Mouse (Mus musculus): ENCODE measurements around the gene Unk. TPM values are rescaled to one million over a fixed set of nuclear protein-coding genes. Genes with fewer than 3 reads are reported as not detected.

Unk gene
- polyA plus RNA-seq, 1 experiment from 2014 or later, result 33.1 TPM

DNA sequence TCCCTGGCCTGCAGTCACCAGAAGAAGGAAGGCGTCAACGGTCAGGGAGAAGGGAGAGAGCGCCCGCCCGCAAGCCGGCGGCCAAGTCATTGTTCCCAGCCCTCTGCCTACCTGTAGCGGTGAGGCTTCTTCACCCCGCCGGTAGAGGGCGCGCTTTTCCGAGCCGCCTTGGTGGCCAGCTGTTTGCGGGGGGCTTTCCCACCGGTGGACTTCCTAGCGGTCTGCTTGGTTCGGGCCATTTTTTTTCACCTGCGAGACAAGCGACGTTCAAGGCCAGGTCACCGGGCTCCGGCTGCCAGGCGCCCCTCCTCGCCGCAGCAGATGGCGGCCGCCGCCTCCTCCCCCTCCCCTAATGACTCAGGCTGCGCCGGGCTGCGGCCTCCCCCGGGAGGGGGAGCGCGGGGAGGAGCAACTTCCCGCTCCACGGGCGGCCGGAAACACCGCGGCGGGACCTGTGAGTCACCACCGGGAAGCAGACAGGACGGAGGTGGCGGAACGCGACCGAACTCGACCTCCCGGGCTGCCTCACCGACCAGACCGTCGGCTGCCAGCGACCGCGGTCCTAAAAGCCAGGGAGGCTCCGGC is 6.3 kb upstream of the Unk start:
- Histone ChIP-seq H3K27me3 (no peaks in the 10 kb centered on the region), H3K4me2 (peak overlapping the region; percentile 94), H3K9me3 (no peaks in the 10 kb centered on the region), H3K27ac (replicated peaks) (peak overlapping the region; percentile 100), H3K4me1 (replicated peaks) (peaks cover 18% of the 10 kb centered on the region), H3K4me3 (peak overlapping the region; percentile 96), H3K36me3 (peaks cover 22% of the 10 kb centered on the region), H3K9ac (peak overlapping the region; percentile 100)
- WGBS, result under 1% methylated on average over 56 of the region's 57 CpGs
- ATAC-seq (ENCODE audit: low read depth), result peak; percentile 81

GRCm38 (mm10) chr11:116024356-116024808 is 5.7 kb upstream of the Unk start:
- no peaks in the 10 kb centered on the region for H3K27me3 ChIP-seq
- H3K9ac ChIP-seq, result peak overlapping the region; percentile 100
- H3K4me2 ChIP-seq, result peak overlapping the region; percentile 94
- H3K4me3 ChIP-seq, result peak overlapping the region; percentile 96
- H3K27ac ChIP-seq (replicated peaks), result peak overlapping the region; percentile 100
- peaks cover 22% of the 10 kb centered on the region for H3K36me3 ChIP-seq
- H3K9me3 ChIP-seq, result no peaks in the 10 kb centered on the region
- H3K4me1 ChIP-seq (replicated peaks), result peaks cover 20% of the 10 kb centered on the region
- WGBS, result under 1% methylated on average over 37 of the region's 37 CpGs
- ATAC-seq (ENCODE audit: low read depth), result peak; percentile 96

DNA sequence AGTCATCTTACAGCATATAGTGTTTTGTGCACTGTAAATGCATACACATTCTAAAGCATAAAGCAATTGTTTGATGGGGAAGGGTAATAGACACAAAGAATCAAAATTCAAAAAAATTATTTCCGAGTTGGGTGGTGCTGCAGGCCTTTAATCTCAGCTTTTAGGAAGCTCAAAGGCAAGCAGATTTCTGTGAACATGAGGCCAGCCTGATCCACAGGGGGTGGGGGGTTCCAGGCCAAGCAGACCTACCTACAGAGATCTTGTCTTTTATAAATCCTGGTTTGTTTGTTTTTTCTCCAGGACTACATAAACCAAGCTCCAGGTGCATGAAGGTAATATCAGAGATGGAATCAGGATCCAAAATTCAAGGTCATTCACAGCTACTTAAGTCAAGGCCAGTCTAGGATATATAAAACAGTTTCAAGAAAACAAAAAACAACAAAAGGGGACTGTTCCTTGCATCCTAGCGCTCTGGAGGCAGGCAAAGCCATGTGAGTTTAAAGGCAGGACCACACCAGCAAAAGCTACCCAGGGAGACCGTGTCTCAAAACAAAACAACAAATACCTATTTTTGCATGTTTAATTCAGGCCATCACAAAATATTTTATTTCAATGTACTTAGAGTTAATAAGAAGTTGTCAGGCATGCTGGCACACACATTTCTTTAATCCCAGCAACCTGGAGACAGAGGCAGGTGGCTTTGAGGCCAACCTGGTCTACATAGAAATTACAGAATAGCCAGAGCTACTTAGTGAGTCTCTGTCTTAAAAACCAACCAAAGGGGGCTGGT is 4.9 kb upstream of the Unk start:
- ATAC-seq (ENCODE audit: low read depth), result no peak
- Histone ChIP-seq H3K9ac (no peak overlapping the region), H3K27ac (replicated peaks) (peak overlapping the region; percentile 66), H3K4me2 (no peak overlapping the region), H3K36me3 (peaks cover 21% of the 10 kb centered on the region), H3K9me3 (no peaks in the 10 kb centered on the region), H3K4me1 (replicated peaks) (peaks cover 24% of the 10 kb centered on the region), H3K27me3 (no peaks in the 10 kb centered on the region), H3K4me3 (no peak overlapping the region)
- 93% methylated on average over 3 of the region's 3 CpGs for WGBS

DNA sequence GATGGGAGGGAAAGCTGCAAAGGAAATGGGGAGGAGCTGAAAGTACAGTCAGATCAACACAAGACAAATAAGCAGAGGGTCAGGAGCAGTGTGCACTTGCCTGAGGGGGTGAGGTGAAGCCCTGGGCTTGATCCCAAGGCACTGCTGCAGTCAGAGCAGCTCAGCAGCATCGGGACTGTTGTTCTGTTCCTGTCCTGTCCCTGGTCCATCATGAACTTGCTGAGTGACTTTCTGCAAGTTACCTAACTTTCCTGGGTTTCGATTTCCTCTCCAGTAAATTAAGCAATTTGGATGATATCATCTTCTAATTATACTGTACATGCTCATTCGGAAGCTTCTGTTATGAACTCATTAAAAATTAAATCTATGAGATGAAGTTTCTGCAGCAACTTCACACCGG is 2.4 kb upstream of the Unk start, which contains the start of gene H3f3b:
H3f3b (minus strand) TSS at position 207 of the 400 bp plus-strand sequence.
- no peak within 1 kb of the TSS for H3K4me2 ChIP-seq
- no peak within 1 kb of the TSS for H3K27ac ChIP-seq (replicated peaks)
- H3K4me1 ChIP-seq (replicated peaks), result peaks cover 26% of the 10 kb centered on the region
- WGBS, result 81% methylated on average over 4 of the region's 4 CpGs
- no peak within 1 kb of the TSS for H3K4me3 ChIP-seq
- no peak within 1 kb of the TSS for H3K9ac ChIP-seq
- H3K27me3 ChIP-seq, result no peaks in the 10 kb centered on the region
- ATAC-seq (ENCODE audit: low read depth), result no peak
- H3K9me3 ChIP-seq, result no peaks in the 10 kb centered on the region
- peaks cover 4% of the 10 kb centered on the region; the same call in 1 of the 2 replicates for H3K36me3 ChIP-seq

DNA sequence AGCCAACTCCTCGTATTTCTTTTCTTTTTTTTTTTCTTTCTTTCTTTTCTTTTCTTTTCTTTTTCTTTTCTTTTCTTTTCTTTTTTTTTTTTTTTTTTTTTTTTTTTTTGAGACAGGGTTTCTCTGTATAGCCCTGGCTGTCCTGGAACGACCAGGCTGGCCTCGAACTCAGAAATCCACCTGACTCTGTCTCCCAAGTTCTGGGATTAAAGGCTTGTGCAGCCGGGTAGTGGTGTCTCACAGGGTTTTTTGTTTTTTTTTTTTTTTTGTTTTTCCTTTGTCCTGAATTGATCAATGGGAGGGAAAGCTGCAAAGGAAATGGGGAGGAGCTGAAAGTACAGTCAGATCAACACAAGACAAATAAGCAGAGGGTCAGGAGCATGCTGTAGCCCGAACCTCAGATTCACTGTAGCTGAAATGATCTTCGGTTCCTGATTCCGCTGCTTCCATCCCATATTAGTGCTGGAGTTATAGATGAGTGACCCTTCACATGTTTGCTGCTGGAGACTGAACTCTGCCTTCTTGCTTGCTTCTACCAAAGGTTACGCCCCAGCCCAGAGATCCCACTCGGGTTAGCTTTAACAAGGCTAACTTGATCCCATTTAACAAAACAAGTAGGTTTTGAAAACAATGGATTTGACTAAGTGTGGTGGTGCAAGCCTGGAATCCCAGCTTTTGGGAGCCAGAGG is 1.8 kb upstream of the Unk start:
- H3K27me3 ChIP-seq, result no peaks in the 10 kb centered on the region
- no peak overlapping the region for H3K9ac ChIP-seq
- H3K4me2 ChIP-seq, result no peak overlapping the region
- peaks cover 4% of the 10 kb centered on the region; the same call in 1 of the 2 replicates for H3K36me3 ChIP-seq
- WGBS, result 82% methylated on average over 9 of the region's 9 CpGs
- H3K27ac ChIP-seq (replicated peaks), result no peak overlapping the region
- no peaks in the 10 kb centered on the region for H3K9me3 ChIP-seq
- no peak for ATAC-seq (ENCODE audit: low read depth)
- no peak overlapping the region for H3K4me3 ChIP-seq
- H3K4me1 ChIP-seq (replicated peaks), result peaks cover 28% of the 10 kb centered on the region

DNA sequence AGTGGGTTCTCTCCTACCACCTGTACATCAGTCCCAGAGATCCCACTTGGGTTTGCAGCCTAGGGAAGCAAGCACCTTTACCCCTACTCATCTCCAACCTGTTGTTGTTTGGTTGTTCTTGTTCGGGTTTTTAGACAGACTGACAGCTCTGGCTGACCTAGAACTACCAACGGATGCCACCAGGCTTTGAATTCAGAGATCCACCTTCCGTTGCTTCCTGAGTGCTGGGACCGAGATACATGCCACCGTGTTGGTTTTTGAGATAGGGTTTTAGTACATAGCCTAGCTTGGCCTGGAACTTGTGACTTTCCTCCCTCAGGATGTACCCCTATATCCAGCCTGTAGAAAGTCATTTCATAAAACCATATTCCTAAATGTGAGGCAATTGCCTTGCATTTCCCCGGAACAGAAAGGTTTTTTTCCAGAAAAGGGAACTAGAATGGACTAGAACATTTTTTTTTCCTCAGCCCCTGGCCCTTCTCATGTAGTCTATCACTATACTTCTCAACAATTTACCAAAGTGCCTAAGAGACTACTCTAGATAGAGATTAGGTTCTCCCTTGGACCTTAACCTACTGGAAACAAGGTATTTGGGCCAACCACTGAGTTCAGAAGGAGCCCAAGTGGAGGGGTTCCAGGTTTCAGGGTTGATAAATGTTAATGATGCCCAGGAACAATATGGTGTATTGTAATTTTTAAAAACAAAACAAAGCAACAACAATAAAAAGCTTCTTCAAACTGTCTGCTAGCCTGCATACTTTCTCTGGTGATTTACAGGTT is 846 bp upstream of the Unk start:
- Histone ChIP-seq H3K27ac (replicated peaks) (0 out of 2 replicates have a peak overlapping the region, but pooled peaks have one; percentile 49), H3K4me3 (peak overlapping the region; percentile 70), H3K27me3 (no peaks in the 10 kb centered on the region), H3K4me1 (replicated peaks) (peaks cover 28% of the 10 kb centered on the region), H3K9ac (peak overlapping the region; percentile 68), H3K36me3 (no peaks in the 10 kb centered on the region), H3K9me3 (no peaks in the 10 kb centered on the region), H3K4me2 (peak overlapping the region; percentile 81)
- no peak for ATAC-seq (ENCODE audit: low read depth)
- 79% methylated on average over 6 of the region's 6 CpGs for WGBS

GRCm38 (mm10) chr11:116030898-116031845 is 1.1 kb downstream of the Unk start:
- H3K4me2 ChIP-seq, result peak overlapping the region; percentile 81
- no peaks in the 10 kb centered on the region for H3K9me3 ChIP-seq
- H3K9ac ChIP-seq, result peak overlapping the region; percentile 93
- peak overlapping the region; percentile 70 for H3K4me3 ChIP-seq
- WGBS, result 24% methylated on average over 14 of the region's 14 CpGs
- peak; percentile 37 for ATAC-seq (ENCODE audit: low read depth)
- H3K27ac ChIP-seq (replicated peaks), result peak overlapping the region; percentile 100
- peaks cover 28% of the 10 kb centered on the region for H3K4me1 ChIP-seq (replicated peaks)
- H3K36me3 ChIP-seq, result 0 out of 2 replicates have a peak, but pooled peaks cover 6% of the 10 kb centered on the region
- no peaks in the 10 kb centered on the region for H3K27me3 ChIP-seq

DNA sequence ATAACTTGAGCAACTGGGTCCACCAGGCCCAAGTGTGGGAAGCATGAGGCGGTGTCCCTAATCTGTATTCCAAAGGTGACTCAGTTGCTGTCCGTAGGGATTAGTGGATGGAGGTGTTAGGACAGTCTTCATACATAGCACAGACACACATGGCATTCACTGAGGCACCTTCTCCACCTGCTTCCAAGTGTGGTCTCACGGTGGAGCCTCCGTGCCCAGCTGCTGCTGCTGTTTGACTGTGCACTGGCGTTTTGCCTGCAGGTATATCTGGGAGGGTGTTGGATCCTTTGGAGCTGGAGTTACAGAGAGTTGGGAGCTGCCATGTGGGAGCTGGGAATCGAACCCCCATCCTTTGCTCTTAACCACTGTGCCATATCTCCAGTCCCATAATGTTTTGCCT is 4.5 kb downstream of the Unk start:
- peaks cover 18% of the 10 kb centered on the region for H3K36me3 ChIP-seq
- H3K9me3 ChIP-seq, result no peaks in the 10 kb centered on the region
- no peak overlapping the region for H3K4me2 ChIP-seq
- H3K4me3 ChIP-seq, result no peak overlapping the region
- WGBS, result 93% methylated on average over 6 of the region's 6 CpGs
- no peak for ATAC-seq (ENCODE audit: low read depth)
- H3K27me3 ChIP-seq, result no peaks in the 10 kb centered on the region
- H3K27ac ChIP-seq (replicated peaks), result no peak overlapping the region
- H3K4me1 ChIP-seq (replicated peaks), result peaks cover 25% of the 10 kb centered on the region
- no peak overlapping the region for H3K9ac ChIP-seq

DNA sequence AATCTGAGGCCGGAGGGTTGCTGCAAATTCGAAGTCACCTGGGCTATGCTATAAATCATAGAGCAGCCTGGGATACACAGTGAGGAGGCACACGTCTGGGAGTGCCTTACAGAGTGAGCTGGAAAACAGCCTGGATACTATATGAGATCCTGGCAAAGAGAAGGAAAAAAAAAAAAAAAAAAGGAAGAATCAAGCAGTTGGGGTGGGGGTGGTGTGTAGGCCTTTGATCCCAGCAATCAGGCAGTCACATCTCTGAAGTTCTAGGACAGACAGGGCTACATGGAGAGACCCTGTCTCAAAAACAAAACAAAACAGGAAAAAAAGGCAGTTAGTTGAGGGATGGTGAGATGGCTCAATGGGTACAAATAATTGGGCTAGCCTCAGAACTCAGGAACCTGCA is 6.5 kb downstream of the Unk start:
- Histone ChIP-seq H3K4me2 (no peak overlapping the region), H3K36me3 (peaks cover 34% of the 10 kb centered on the region), H3K27me3 (no peaks in the 10 kb centered on the region), H3K9ac (no peak overlapping the region), H3K9me3 (no peaks in the 10 kb centered on the region), H3K4me1 (replicated peaks) (peaks cover 14% of the 10 kb centered on the region), H3K27ac (replicated peaks) (no peak overlapping the region), H3K4me3 (no peak overlapping the region)
- 77% methylated on average over 3 of the region's 3 CpGs for WGBS
- no peak for ATAC-seq (ENCODE audit: low read depth)

GRCm38 (mm10) chr11:116037826-116038225 is 7.7 kb downstream of the Unk start:
- peaks cover 2% of the 10 kb centered on the region for H3K4me1 ChIP-seq (replicated peaks)
- H3K4me3 ChIP-seq, result no peak overlapping the region
- no peak overlapping the region for H3K9ac ChIP-seq
- no peak overlapping the region for H3K27ac ChIP-seq (replicated peaks)
- peaks cover 43% of the 10 kb centered on the region for H3K36me3 ChIP-seq
- no peak overlapping the region for H3K4me2 ChIP-seq
- H3K27me3 ChIP-seq, result no peaks in the 10 kb centered on the region
- H3K9me3 ChIP-seq, result no peaks in the 10 kb centered on the region
- 90% methylated on average over 9 of the region's 9 CpGs for WGBS
- ATAC-seq (ENCODE audit: low read depth), result no peak

GRCm38 (mm10) chr11:116040593-116040992 is 10.5 kb downstream of the Unk start:
- Histone ChIP-seq H3K4me2 (no peak overlapping the region), H3K27me3 (no peaks in the 10 kb centered on the region), H3K9me3 (no peaks in the 10 kb centered on the region), H3K4me1 (replicated peaks) (no peaks in the 10 kb centered on the region), H3K4me3 (no peak overlapping the region), H3K9ac (no peak overlapping the region), H3K27ac (replicated peaks) (no peak overlapping the region), H3K36me3 (peaks cover 46% of the 10 kb centered on the region)
- ATAC-seq (ENCODE audit: low read depth), result no peak
- WGBS, result 93% methylated on average over 6 of the region's 6 CpGs

Measured in neural tube, embryonic 13.5 days (tissue).